Mouse (Mus musculus) thymus, postnatal 0 days (tissue): ENCODE results near the gene Ptpn23. TPM values are rescaled to one million over a fixed set of nuclear protein-coding genes. Genes with fewer than 3 reads are reported as not detected.
"Not testable (repeated sequence)": the region's sequence is repeated elsewhere in the genome, so short reads cannot be mapped to it uniquely, and the experiment has no call there.

Source experiments
- DNase-seq: peaks from one replicate; pipeline ENCODE4 v3.0.0-alpha.2; 2015; ENCODE audit warnings: low spot score
- polyA plus RNA-seq: library from polyadenylated mRNA; unstranded; fragments of >200 nt; fragmentation: Nextera tagmentation; extraction: Ambion mirVana; gene quantifications from 2 replicates; pipeline ENCODE4 v1.2.1, GENCODE M21; 2015

Ptpn23 gene
- 7.6 and 8.9 TPM in 2 replicates for polyA plus RNA-seq

DNA sequence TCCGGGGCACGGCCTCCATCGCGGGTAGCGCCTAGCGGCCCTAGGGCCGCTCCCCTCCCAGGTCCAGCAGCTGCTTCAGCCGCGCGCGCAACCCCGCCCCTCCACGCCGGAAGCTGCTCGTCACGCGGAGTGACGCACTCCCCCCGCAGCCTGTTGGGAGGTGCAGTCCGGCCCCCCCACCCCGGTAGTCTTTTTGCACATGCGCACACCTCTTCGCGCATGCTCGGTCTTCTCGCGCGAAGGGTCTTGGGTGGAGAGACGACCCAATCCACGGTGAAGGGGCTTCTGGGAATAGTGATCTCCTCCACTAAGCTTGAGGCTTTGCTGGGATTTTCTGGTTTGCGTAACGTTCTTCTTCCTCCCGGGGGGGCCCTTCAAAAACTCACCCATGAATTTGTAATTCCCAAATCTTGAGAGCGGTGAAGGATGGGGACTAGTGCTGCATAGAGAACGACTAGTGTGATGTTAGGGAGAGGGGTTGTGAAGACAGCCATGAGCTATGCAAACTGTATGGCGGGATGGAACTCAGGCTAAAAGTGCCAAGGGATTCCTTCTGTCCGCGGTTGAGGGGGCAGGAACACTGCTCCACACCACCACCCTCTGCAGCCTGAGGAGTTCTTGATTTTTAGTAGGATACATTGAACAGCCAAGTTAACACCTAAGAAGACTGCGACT is at the start of gene Ptpn23:
TSS of gene Ptpn23 (minus strand) at position 115 of the 675 bp plus-strand sequence.
- peak; percentile 98 for DNase-seq

DNA sequence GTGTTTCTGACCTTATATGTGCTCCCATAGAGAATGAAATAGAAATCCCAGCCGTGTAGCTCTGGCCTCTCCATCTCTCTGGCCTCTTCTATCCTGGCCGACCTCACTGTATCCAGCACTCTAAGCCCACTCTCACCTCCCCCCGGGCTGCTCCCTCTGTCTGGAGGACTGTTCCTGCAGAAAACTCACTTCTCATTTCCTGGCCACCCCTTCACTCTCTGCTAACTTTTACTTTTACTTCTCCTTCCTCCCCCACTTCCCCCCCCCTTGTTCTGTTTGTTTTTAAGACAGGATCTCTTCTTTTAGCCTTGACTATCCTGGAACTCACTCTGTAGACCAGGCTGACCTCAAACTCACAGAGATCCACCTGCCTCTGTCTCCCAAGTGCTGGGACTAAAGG is 44.5 kb upstream of the Ptpn23 start:
- no peak for DNase-seq

DNA sequence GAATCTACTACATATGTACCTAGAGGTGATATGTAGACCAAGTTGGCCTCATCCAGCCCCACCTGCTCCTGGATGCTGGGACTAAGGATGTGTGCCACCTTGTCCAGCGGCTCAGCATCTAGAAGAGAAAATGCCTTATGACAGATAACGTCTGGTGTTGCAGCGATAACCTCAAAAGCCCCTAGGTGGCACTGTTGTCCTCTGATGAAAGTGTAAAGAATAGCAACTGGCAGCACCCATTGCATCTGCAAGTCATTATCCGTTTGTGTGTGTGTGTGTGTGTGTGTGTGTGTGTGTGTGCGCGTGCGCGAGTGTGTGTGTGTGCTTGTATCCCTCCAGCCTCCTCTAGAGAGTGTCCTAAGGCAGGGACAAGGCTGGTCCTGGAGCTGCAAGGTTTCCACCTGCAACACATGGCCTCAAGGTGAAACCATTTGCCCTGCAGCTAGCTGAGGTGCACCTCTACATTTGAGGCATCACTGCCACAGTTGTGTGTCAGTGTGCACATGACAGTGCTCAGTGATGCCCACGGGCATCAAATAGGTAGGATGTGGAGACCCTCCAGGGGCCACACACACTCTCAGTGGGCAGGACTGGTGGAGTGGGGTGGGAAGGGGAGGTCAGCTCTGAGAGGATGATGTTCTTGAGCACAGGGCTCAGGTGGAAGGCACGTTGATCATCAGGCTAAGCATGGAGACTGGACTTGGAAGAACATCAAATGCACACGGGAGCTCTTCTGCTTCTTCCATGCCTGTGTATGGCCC is 41.0 kb upstream of the Ptpn23 start:
- peak; percentile 88 for DNase-seq

DNA sequence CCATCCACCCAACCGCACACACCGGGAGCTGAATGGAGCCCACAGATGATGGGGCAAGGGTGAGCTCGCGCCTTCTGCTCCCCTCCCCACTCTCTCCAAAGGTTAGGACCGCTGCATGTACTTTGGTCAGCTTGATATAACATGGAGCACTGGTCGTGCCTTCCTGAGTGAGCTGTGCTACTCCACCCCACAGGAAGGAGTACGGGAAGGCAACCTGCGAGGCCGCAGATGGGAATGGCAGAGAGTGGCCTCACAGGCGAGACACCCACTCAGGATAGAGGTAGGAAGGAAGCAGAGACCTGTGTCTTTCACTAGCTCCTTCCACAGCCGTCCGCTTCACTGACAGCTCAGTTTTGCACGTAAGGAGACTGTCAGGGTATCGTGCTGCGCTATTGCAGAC is 40.3 kb upstream of the Ptpn23 start:
- no peak for DNase-seq

DNA sequence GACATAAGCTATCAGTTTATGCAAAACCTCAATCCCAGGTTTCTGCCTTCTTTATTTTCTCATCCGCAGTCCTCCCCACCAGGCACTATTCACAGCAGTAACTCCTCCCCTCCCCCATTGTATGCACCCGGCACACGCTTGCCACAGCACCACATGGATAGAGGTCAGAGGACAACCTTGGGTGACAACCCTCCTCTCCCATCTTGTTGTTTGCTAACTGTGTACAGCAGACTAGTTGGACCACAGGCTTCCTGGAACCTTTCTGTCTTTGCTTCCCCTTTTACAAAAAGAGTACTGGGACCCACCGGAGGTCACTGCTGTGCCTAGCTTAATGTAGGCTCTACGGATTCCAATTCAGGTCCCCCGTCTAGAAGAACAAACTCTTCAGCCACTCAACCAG is 32.5 kb upstream of the Ptpn23 start:
- no peak for DNase-seq

DNA sequence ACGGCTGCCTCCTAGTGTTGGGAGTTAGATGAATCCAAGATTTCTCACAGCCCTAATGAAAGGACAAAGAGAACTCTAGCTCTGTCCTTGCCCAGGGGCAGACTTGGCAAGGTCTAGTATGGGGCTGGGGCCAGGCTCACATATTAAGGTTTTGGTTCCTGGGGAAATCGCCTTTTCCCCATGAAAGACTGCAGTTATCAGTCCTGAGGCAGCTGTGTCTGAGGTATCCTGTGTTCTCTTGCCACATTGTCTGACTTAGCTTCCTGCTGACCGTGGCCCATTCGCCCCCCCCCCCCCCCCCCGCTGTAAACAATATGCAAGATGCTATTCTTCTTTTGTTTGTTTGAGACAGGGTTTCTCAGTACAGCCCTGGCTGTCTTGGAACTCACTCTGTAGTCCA is 32.0 kb upstream of the Ptpn23 start:
- no peak for DNase-seq

DNA sequence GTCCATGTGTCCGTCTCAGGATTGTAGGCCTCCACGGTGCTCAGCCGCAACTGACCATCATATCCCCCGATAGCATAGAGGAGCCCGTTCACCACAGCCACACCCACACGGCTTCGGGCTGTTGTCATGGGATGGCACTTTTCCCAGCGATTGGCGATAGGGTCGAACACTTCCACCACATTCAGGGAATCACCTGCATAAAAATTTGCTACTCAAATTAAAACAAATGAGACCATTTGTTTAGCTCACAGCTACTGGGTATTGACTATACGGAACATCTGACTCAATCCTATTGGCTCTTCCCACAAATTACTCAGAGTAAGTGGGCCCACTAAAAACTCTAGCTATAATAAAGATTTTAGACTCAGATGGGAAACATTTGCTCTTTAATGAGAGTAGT is 28.0 kb upstream of the Ptpn23 start:
- DNase-seq, result no peak

DNA sequence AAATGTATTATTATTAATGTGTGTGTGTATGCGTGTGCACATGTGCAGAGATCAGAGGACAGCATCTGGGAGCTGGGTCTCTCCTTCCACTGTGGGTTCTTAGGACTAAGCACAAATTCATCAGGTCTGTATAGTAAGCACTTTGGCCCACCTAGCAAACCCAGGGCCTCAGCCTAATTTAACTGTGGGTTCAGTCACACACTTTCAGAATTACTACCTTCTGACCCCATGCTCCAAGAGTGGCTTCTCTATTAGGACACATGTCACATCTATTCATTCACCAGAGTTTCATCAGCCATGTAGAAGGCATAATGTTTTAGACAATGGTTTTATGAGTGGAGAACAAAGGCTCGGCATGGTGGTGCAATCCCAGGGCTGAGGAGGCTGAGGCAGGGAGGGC is 25.0 kb upstream of the Ptpn23 start:
- no peak for DNase-seq

DNA sequence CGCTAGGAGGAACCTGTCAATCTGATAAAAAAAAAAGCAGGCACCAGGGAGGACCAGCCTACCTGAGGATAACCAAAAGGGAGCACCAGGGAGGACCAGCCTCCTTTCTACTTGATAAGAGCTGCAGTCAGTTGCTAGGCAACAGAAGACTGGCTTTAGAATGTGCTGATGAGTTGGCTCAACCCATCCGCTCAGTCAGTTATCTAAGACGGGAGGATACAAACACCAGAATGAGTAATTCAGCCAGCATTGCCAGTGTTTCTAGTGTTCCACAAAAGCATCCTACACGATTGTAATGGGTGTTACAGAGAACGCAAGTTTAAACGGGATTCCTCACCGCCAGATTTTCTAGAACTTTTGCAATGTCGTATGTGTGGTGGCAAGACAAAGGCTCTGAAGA is 23.2 kb upstream of the Ptpn23 start:
- DNase-seq, result no peak

DNA sequence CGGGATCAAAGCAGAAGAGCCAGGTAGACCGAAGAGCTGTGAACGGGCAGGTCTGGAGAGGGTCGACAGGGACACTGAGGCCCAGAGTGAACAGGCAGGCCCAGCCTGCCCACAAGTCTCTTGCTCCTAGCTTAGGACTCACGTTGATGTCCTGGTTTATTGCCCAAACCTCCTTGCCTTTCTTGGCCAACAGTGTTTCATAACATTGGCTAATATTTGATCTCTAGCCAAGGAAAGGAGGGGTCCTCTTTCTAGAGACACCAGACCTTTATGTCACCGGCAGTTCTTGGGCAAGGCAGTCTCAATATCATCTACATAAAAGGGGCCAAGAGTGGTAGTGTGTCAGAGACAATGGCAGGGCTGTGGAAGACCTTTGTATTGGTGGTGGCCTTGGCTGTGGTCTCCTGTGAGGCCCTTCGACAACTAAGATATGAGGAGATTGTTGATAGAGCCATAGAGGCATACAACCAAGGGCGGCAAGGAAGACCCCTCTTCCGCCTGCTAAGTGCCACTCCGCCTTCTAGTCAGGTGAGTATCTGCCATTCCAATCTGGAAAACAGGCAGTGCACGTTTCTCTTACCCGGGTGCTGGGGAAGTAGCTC is 11.6 kb upstream of the Ptpn23 start, which contains the start of gene Ngp:
TSS of gene Ngp (plus strand) at position 237 of the 602 bp plus-strand sequence.
- no peak for DNase-seq

DNA sequence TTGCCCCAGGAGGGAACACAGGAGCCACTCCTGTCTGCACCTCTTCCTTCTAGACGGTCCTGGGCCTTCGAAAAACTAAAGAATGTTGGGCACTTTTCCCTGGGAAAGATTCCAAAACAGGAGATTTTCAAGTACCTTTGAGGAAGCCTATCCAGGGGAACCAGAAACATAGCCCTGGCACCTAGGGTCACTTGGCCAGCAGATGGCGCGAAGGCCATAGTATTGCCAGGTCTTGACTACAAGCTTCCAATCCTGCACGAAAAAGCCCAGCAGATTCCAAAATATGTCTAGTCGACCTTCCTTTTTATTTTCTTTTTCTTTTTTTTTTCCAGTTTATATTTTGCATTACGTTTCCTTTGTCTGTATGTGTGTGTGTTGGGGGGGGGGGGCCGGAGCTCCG is 5.8 kb upstream of the Ptpn23 start:
- DNase-seq, result no peak

DNA sequence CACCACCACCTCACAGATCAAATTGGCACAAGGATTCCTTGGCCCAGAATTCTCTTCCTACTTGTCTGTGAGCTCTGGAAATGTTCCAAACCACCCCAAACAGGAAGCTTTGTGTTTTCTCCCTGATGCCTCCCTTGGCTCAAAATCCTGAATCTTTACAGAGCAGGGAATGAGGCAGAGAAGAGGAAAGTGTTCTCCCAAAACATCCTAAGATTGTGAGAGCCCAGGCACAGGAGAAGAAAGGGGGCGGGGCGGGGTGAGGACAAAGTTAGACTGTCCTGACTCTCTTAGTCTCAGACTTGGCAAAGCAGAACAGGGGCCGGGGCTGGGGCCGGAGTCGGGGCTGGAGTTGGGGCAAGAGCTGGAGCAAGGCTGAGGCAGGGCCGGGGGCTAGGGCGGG is 4.9 kb upstream of the Ptpn23 start:
- DNase-seq, result no peak

DNA sequence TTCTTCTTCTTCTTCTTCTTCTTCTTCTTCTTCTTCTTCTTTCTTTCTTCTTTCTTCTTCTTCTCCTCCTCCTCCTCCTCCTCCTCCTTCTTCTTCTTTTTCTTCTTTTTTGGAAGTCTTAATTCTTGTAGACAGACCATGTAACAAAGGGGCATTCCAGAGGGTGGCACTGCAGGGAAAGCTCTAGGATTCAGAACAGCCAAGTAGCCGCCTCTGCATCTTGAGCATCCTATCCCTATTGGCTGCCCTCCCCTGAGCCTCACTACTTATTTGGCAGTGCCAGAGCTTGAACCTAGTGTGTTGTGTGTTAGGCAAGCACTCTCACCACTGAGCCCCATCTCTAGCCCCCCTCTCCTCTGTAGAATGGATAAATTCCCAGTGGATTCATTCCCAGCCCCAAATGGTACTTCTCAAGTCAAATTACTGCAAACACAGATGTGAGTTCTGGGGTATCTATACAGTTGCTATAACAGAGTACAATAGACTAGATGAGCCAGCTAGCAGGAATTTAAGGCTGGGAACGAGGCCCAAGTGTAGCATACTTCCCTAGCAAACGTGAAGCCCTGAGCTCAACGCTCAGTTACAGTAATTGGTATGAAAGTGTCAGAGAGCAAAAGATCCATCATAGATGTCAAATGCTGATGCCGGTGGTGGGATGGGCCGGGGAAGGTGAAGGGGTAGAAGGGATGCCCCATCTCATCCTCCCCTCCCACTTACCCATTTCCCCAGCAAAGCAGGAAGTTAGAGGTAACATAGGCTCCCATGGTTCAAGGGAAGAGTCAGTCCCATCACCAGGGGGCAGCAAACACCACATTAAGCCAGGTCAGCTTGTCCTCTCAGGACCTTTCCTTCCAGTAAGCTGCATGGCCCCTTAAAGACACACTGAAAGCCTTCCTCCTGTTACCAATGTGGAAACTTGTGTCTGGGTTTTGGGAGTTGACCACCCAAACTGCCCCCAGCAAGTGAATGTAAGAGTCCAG is 3.2 kb upstream of the Ptpn23 start:
- DNase-seq, result peak; percentile 78

DNA sequence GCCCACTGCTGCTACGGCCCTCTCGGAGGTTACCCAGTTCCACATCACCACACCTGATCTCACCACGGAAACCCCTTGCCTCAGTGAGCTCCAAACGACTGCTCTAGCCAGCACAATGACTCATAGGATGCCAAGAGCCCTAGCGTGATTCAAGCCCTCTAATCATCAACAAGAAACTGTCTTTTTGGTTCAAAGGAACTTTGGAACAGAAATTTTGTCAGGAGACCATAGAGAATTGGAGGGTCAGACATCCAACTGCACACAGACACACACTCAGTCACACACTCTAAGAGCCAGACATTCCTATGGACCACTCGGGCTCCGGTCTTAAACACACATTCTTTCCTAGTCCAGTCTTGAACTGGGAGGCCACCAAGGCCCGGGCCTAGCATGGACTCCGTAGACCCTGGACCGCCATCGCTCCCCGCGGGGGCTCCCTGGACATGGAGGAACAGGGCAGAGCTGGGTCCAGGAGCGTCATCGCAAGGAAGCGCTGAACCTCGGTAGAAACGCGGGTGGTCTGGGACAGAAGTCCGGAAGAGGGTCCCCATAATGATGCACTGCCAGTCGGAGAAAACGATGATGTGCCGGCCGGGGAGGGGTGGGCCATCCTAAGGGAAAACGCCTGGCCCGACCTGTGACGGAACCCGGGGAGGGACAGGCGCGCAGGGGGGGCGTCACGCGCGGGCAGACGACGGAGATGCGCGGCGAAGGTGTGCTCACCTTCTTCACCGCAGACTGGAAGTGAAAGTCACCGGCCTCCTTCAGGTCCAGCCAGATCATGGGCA is 508 bp downstream of the Ptpn23 start:
- DNase-seq, result peak; percentile 21

DNA sequence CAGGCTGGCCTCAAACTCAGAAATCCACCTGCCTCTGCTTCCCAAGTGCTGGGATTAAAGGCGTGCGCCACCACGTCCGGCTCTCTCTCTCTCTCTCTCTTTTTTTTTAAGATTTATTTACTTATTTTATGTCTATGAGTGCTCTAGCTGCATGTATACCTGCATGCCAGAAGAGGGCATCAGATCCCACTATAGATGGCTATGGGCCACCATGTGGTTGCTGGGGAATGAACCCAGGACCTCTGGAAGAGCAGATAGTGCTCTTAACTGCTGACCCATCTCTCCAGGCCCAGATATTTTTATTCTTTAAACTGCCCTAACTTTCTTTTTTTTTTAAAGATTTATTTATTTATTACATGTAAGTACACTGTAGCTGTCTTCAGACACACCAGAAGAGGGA is 4.8 kb downstream of the Ptpn23 start:
- not testable (repeated sequence) for DNase-seq

DNA sequence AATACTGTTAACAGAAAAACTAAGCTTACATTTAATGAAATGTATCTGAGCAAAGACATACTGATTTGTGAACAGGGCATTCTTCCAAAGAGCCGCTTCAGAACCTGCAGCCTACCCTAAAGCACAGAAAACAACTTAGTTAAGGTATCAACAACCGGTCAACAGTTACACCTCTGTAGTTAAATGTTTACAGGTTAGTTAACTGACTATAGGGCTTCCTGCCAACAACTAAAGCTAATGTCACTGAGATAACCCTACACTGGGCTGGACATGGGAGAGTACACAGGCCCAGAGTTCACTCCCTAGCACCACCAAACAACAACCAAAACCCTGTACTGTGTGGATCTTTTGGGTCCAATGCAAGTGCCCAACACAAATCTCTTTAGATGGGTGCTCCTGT is 5.3 kb downstream of the Ptpn23 start:
- DNase-seq, result no peak

DNA sequence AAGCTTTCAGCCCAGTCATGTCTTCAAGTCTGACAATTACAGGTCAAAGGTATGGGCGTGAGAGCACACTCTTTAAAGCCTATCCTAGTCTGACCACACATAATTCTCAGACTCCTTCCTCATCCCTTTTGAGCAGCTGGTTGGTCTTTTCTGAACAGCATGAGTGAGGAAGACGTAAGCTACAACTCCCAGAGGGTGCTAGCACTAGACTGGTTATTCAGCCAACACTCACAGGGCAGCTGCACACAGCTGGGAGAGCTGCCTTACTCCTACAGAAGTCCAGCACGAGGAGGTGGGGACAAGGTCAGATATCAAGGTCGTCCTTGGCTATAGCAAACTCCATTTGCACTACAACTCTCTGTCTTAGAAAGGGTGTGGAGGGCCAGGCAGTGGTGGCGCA is 7.4 kb downstream of the Ptpn23 start:
- DNase-seq, result no peak

DNA sequence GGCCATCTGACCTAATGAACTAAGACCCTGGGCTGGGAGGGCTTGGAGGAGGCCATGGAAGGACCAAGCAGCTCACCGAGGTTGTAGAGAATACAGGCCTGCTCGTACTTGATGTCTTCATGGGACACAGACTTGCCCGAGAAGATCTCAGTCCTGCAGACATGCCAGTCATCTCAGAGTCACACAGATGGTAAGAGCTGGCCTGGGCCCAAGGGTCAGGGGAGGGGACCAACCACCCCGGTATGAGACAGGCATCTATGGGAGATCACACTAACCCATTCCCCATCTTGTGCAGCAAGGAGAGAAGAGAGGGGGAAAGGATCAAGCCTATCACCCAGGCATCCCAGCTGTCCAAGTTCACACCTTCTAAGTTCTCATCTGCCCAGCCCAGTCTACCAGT is 14.7 kb downstream of the Ptpn23 start:
- no peak for DNase-seq

DNA sequence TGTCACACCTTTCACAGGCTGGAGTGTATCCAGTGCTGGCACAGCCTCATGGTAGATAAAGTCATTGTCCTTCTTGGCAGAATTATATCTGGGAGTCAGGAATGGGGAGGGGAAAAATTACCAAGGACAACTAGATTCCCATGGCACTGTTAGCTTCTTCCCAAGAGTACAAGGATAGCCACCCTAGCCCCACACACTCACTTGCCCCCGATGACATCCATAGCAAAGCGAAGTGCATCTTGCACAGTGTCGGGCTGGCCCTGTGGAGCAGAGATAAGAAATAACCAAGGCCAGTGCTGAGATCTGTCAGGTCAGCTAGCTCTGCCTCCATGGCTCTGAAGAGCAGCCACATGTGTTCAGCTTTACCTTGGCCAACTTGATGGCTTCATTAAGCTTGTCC is 17.2 kb downstream of the Ptpn23 start:
- DNase-seq, result no peak

DNA sequence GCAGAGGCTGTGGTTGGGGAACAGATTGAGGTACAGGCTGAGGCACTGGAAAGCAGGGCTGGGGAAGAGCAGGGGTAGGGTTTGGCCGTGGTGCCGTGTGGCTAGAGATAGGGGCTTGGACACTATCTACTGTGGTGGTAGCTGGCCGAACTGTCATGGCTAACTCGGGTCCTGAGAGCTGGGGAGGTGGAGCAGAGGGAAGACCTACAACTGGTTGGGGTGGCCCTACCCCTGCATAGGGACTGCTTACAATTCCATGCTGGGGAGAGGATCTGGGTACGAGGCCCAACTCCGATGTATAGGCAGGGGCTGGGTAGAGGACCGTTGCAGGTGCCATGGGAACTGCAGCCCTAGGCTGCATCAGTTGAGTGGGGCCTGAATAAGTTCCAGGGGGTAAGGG is 20.0 kb downstream of the Ptpn23 start:
- DNase-seq, result no peak
